Mouse (Mus musculus) layer of hippocampus, postnatal 36 days (tissue): ENCODE measurements around the gene Sorcs2. TPM values are rescaled to one million over a fixed set of nuclear protein-coding genes. Genes with fewer than 3 reads are reported as not detected.

ENCODE experiments used
- DNase-seq, 2 experiments: peaks; one replicate each; pipeline ENCODE4 v3.0.0; 2022
- total RNA-seq, 2 experiments: library from RNA; stranded (reverse); gene quantifications; 2 replicates each; pipeline ENCODE4 v1.2.3; 2021

Gene Sorcs2
- 10 to 100 TPM; 52.0 to 56.6 TPM for total RNA-seq

DNA sequence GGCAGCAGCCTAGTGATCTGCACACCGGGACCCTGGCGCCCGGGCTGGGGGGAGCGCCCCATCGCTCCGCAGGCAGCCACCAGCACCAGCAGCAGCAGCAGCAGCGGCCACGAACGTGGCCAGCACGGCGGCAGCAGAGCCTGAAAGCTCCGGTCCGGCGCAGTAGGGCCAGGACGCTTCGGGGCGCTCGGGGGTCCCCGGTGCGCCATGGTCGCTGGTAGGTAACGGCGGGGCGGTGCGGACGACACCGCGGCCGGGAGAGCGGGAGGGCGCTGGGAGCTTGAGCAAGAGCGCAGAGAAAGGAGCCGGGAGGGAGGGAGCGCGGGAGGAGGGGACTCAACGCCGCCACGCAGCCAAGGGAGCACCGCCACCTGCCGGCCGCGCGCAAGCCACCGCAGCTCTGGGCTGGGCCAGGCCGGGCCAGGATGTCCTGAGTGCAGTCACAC, at the start of gene Sorcs2:
Sorcs2 (minus strand) TSS at position 303 of the 446 bp plus-strand sequence.
- peak; percentile 85 for DNase-seq

DNA sequence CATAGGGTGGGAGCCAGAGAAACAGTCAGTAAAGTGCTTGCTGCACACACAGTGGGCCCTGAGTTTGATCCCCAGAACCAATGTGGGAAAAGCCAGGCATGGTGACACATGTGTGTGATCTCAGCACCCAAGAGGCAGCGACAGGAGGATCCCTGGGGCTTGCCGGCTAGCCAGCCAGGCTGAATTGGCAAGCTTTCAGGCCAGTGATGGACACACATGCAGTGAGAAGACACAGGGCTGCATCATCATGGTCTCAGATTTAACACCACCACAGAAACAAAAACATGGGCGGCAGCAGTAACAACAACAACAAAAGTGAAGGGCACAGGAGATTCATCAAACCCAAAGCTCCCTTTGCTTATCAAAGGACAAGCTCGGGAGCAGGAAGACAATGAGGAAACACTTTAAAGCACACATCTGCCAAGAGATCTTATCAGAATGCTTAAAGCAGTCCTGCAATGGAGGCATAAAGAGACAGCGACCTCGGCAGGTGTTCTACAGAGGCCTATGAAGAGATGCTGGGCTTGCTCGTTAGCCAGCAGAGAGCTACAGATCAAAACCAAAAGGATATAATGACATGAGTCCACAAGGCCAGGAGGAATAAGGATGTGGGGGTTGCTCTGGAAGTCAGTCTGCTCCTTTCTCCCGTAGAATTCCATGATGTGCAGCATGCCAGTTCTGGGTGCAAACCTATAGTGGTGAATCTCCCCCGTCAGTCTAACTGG, 48.4 kb upstream of the Sorcs2 start:
- DNase-seq: no peak

DNA sequence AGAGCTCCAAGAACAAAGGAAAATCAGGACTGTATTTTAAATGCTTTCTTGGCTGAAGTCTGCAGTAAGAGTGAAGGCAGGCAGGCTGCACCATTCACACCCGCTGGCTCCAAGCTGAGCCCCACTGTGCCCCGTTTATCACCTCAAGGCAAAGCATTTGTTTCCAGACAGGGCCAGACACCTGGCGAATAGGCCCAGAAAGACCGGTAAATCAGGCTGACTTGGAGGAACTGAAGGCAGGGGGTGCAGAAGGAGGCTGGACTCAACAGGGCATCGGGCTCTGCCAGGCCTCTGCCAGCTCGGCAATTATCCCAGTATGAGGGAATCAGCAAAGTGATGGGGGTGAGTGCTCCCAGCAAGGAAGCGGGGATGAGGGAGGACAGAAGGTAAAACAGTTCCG, 47.1 kb upstream of the Sorcs2 start:
- DNase-seq: no peak

DNA sequence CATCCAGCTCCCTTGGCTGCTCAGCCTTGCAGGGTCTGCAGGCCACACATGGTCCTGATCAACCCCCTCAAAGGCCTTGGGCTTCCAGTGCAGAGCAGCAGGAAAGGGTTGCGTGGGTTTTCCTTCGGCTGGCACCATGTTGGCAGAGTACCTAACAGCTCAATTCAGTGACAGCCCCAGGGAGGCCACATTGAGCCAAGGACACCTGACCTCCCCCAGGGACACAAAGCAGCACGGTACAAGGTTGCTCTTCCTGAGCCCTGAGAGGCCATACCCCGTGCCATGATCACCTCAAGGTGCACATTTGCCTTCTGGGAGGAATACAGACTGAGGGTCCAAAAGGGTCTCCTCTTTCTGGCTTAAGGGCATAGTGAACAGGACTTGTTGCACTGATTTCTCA, 46.7 kb upstream of the Sorcs2 start:
- DNase-seq: no peak

DNA sequence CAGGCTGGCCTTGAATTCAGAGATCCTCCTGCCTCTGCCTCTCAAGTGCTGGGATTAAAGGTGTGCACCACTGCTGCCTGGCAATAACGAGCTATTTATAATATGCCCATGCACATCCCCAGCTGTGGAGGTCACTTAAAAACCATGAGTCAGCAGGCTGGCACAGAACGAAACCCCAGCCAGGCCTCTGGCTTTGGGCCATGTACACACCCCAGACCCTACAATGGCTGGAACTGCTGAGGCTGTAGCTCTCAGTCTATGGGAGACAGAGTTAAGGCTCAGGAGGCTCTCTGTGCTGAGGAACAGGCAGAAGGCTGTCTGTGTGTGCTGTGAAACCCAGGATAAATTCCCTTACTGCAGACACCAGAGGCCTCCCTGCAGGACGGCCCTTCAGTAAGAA, 42.8 kb upstream of the Sorcs2 start:
- DNase-seq: no peak

DNA sequence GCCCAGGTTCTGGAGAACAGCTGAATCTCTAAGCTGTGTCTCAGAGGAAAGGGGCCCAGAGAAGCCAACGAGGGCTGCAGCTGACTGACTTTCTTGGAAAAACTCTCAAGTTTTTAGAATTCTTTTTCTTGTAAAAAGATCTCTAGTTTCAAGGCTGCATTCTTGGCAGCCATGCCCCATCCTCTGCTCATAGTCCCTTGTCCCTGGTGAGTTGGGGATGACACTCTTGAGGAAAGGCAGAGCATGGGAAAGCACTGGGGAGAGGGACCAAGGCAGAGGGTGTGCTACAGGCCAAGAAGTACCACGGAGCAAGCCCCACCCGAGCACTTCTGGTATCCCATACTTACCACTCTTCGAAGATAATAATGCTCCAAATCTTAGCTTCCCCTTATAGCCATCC, 38.9 kb upstream of the Sorcs2 start:
- no peak for DNase-seq

DNA sequence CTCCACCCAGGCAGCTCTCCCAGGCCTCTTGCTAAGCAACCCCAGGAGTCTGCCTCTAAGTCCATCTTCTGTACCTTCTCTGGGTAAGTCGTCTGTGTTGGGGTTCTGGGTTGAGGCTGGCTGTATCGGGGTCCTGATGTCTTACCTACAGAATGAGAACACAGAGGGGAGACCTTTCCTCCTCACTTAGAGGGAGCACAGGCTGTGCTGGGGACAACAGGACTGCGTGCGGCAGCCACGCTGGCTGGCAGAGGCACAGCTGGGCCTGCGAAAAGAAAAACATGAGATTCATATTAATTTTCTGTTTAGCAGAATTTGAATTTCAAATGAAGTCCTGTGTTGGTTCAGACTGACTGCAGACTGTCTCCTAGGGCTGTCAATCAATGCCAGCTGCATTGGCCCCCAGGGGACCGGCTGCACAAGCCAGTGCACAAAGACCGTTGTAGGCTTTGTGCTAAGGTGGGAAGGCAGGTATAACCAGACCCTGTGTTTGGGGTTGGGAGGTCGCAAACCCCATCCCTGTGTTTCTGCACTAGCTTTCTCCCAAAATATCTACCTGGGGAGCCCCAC, 36.5 kb upstream of the Sorcs2 start:
- no peak for DNase-seq

DNA sequence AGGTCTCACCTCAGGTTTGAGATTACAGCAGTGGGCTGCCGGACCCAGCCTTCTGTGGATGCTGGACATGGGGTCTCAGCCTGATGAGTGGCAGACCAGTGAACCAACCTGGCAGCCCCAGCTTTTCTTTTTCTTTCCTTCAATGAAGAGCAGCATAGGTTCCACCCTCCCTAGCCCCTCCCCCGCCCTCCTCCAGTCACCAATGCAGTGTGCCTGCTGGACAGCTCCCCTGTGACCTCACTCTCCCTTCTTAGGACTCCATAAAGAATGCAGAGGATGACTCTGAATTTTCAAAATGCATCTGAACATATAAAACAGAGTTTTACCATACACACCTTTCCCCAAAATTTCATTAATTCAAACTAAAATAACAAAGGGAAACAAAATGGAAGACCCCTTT, 33.8 kb upstream of the Sorcs2 start:
- no peak for DNase-seq

DNA sequence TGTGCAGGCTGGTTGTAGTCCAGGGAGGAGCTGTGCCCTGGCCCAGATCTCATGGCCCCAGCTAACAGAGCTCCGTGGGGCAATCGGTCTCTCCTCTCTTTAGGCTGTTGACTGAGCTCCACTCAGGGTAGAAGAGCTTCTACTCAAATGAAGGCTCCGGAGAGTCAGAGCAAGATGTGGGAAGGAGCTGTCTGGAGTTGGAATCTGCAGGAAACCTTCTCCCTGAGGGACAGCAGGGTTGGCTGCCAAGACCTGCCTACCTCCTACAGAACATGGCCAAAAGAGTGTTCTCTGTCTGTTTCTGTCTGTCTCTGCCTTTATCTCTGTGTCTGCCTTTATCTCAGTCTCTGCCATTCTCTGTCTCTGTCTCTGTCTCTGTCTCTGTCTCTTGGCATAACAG, 31.6 kb upstream of the Sorcs2 start:
- no peak for DNase-seq

DNA sequence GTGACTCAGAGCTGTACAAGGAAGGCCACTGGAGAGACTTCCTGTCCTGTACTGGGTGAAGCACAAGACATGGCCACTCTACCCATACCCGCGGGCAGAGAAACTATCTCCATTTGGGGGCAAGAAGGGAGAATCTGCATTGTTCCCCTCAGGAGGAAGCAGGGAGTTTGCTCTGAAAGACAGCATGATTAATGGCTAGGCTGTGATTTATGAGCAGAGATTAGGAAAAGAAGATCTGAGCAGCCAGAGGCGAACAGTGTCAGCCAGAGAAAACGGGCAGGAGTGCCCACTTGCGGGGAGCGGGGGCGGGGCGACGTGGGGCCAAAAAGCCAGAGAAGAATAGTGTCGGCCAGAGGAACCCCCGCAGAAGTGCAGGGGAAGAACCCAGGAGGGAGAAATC, 29.9 kb upstream of the Sorcs2 start:
- no peak for DNase-seq

DNA sequence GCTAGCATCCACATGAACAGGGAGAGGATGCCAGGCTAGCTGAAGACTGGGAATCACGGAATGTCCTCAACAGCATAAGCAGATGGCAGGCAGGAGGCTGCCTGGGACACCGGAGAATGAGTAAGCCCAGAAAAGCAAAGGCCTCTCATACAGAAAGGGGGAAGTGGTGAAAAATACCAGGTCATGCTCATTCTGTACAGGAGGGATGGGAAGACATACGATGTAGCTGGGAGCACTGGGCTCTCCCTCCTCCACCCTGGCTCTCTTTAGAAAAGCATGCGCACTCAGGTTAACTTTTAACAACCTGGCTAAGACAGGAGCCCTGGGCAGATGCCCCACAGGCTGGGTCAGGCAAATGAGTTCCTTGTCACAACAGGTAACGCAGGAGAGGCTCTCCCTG, 28.5 kb upstream of the Sorcs2 start:
- peak; percentile 67 to 71 for DNase-seq

DNA sequence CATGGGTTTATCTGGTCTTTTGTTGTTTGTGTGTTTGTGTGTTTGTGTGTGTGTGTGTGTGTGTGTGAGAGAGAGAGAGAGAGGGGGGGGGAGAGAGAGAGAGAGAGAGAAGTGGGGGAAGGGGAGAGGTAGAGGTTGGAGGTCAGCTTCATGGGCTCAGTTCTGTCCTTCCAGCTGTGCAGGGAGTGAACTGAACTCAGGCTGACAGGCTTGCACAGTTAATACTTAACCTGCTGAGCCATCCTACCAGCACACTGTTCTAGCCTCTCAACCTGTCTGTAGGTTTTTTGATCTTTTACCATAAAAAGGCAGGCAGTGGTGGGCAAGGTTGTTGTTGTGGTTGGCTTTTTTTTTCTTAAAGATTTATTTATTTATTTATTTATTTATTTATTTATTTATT, 26.7 kb upstream of the Sorcs2 start:
- DNase-seq: no peak

DNA sequence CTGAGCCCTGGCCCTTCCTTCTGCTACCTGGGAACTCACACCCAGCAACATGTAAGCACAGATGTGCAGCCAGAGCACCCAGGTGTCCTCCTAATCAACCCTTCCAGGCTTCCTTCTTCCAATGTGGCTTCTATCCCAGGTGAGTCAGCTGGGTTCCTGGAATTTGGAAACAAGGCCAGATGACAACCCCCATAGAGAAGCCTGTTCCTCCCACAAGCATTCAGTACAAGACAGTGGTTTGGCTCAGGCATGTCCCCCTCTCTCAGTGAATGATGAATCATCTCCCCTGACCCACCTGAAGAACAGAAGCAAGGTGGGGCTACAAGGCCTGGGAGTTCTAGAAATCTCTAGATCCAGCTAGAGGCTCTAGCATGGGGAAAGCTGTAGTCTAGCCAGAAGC, 24.8 kb upstream of the Sorcs2 start:
- no peak for DNase-seq

DNA sequence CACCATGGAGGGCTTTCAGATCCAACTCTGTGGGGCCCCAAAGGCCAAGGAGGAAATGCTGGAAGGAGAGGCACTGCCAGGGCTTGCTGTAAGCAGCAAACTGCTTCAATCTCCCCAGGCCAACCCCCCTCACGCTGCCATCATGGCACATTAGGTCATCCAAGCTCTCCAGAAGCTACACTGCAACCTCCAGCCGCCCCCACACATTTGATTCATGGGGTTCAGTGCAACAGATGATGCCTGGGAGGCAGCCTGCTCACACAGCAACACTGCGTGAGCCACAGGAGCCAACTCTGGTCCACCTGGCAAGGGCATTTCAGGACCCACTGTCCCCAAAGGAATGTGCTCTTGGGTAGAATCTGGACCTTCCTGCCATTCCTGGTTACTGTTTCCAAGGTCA, 21.9 kb upstream of the Sorcs2 start:
- DNase-seq: no peak

DNA sequence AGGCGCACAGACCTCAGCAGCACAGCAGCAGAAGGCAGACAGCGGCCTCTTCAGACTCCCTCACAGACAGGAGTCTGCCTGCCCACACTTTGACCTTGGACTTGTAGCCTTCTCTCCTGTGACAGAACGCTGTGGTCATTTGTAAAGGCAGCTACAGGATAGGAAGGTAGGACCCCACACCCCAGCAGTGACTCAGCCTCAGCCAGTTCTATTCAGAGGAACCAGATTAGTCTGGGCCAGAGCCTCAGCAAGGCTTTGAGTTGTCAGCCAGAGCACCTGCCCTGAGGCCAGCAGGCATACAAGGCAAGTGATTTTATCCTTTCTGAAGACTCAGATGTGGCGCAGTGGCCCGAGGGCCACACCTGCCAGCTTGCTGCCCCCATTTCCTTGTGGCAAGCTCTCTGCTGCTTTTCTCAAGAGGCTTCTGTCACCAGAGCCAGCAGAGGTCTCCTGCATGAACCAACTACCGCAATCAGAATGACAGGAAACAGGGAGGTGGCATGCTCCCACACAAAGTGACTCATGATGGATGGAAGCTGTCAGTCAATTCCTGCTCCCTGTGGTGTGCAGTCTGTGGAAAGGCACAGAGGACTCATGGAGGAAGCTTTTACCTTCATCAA, 16.9 kb upstream of the Sorcs2 start:
- peak; percentile 53 to 62 for DNase-seq

DNA sequence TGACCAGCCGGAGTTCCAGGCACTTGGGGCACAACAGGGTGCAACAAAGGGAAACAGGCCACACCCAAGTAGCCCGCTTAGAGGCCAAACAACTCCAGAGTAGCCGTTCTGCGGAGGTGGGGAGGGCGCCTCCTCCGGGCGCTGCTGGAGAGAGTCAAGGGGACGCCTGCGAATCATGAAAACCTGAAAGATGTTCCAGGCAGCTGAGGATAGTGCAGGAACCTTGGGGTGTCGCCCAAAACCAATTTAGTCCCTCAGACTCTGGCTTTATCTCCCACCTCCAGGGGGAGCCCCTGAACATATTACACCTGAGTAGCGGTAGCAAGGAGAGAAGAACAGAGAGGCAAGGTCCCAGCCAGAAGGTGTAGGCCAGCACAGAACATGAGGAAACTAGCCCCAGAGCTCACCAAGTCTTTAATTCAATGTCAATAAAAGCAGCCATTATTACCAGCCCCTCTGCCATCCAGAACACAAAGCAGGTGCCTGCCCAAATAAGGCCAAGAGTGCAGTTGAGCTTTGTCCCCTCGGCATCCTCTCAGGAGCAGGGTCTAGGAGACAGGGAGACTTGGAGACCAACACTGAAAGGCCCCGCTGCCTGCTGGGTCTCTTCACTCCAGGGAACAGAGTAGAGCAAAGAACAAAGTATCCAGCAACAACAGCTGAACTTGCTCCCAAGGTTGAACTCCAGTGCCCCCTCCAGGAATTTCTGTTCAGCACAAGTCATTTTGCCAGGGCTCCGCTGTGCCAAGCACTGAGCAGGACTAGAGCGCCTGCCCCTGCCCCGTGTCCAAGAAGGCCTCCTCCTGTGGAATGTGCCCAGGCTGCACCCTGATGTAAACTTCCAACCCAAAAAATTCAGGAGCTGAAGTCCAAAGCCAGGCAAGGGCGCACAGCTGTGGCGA, 775 bp upstream of the Sorcs2 start:
- DNase-seq: peak; percentile 51 to 56

DNA sequence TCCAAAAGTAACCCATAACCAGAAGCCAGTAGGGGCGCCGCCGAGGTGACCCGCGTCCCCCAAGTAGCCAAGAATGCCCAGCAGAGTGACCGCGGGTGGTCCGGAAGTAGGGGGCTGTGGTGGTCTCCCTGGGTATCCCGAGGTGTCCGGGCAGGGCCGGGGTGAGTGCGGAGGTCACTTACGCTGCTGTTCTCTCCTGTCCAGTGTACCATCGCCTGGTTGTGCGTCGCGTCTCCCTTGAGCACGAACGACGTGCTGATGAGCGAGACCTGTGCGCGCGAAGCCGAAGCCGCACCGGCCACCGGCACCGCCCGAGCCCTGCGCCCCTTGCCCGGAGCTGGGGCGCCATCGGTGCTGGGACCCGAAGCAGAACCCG, 567 bp downstream of the Sorcs2 start:
- DNase-seq: peak in 1 of 2 experiments; percentile 25

DNA sequence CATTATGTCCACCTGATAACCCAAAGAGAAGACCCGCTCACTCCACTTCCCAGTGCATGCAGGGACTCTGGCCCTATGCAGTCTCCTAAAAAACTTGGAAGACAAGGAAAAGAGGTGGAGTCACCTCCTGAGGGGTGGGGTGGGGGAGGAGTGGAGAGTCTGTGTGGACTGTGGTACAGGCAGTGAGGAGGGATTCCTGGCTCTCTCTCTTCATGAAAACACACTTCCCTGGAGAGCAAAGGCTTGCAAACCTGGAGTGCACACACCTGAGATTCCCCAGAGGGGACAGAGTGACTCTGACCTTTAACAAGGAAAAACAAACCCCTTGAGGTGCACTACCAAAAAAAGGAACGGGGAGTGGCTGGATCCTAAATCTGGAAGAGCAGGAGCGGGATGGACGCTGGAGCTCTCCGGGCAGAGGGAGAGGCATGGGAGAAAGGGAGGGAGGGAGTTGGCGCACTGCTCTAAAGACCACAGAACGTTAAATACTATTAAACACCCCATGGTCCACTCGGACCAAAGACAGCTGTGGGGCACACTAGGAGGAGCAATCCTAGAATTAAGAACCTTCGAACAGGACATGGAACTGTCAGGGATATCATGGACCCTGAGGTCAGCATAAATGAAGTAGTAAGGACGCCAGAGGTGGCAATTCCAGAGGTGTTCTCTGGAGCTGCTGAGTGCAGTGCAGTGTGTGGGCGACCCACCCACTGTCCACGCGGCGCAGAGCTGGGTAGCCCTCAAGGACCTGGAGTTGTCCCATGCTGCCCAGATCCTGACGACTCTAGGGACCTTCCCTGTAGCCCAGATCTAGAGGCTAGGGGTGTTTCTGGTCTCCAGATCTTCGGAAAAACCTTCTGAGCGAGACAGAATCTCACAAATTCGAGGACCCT, 1.2 kb downstream of the Sorcs2 start:
- no peak for DNase-seq

DNA sequence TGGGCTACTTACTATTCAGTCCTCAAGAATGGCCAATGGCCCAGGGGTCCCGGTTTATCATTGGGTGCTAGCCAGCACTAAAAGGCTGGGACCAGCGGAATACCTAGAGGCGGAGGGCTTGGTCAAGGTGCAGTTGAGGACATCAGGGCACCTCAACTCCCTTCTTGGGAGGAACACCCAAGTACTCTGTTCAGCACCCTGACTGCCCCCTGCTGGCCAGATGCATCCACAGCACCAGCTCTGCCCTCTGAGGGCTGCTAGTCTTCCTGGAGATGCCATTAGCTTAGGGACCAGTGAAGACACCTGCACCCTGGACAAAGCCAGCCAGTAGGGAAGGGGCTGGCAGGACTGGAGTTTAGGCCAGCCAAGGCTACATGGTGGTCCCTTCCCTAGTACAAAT, 1.9 kb downstream of the Sorcs2 start:
- peak; percentile 78 to 80 for DNase-seq

DNA sequence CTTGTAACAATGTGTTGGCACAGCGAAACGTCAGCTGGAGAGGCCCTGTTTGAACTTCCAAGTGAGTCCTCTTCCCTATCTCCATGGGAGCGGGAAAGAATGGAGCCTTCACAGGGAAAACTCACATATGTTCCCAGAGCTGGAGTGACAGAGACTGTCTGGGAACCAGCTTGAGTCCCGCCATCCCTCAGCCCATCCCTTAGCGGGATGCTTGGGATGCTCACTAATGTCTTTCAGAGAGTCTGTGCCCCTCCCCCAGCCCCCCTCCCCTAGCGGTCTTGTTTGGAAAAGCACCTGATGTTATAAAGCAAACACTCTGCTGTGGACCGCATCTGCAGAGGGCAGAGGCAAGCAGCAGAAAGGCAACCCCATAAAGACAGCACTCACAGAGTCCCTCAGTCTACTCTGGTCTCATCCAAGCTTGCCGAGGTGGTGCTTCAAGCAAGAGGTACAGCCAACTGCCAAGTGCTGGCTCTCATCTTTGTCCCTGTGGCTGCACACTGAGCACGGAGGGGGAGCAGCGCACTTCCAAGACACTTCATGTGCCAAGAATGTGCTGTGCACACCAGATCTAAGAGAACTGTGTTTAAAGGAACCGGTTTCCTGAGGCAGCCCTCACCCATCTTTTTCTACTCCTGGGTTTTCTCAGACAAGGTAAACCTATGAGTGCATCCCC, 3.0 kb downstream of the Sorcs2 start:
- peak in 1 of 2 experiments; percentile 47 for DNase-seq

DNA sequence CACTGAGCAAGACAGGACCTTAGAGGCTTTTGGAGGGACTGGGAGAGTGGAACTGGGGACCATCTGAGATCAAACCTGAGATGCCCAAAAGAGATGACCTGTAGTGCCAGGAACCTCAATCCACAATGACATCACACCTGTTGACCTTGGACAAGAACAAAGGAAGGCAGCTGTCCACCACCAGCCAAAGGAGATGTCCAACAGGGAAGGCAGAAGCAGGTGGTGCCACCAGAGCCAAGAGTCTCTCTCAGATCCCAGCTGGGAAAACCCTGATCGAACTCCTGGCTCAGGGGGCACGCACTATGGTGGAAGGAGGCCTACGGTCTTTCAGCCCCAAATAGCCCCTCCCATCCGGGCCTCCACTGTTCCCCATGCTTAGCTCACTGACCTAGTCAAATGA, 6.2 kb downstream of the Sorcs2 start:
- DNase-seq: no peak
